Mouse (Mus musculus) CH12F3 (cell line): ENCODE measurements around the gene Atf4.

Experiments used
- in situ Hi-C: fragments of 300-500 bp; cut with MboI; formaldehyde crosslinking; loops from 2 replicates; pipeline ENCODE4 v1.14.3; 2020; ENCODE audit warnings: low sequenced_read_pairs

The Atf4 gene

DNA sequence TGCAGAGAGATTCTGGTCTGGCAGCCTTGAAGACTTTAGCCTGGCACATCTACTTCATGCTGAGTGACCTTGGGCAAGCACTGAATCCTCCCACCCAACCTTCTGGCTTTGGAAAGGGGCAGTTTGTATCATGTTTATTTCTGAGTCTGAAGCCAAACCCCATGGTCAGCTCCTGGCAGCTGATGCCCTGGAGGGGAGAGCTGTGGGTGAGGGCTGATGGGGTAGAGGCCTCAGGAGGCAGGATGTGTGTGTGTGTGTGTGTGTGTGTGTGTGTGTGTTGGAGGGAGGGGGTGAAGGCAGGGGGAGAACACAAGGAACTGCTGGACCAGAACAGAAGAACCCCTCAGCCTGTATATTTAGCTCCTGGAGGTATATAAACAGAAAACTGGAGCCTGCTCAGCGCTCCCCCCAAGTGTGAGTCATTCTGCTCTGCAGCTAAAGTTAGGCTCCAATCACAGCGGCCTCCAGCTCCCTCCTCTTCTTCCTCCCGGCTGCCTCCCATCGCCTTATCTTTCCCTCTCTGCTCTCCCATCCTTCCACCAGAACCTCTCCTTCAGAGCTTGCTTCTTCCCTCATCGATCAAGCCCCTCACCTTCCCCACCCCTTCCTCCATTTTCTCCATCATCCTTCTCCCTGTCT is 23.3 kb downstream of the Atf4 start:
- in situ Hi-C loops = no loop called here

DNA sequence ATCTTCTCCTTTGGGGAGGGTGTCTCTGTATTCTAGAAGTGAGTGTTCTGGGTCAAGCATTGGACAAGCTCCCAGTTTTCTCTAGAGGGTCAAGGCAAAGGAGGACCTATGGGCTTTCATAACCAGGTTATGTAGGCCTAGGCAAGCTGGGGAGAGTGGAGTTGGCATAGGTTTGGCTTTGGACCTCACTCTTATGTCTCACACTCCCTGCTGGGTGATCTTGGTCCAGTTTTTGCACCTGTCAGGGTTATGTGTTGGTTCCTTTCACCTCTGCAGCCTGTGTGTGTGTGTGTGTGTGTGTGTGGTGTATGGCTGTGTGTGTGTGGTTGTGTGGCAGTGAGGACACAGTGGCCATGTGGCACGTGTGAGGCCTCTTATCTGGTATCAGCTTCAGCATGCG is 24.1 kb downstream of the Atf4 start:
- in situ Hi-C loops = no loop called here

DNA sequence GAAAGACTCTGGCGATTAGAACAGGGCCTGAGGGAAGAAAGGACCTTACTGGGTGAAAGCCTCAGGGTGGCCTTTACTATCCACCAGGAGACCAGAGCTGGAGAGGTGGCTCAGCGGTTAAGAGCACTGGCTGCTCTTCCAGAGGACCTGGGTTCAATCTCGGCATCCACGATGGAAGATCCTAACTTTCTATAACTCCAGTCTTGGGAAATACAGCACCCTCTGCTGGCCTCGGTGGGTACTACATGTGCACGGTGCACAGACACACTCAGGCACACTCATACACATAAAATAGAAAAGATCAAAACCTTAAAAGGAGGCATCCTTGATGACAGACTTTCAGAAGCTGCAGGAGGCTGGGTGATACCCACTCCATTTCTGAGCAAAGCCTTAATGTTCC is 25.7 kb downstream of the Atf4 start:
- in situ Hi-C loops = no loop called here

DNA sequence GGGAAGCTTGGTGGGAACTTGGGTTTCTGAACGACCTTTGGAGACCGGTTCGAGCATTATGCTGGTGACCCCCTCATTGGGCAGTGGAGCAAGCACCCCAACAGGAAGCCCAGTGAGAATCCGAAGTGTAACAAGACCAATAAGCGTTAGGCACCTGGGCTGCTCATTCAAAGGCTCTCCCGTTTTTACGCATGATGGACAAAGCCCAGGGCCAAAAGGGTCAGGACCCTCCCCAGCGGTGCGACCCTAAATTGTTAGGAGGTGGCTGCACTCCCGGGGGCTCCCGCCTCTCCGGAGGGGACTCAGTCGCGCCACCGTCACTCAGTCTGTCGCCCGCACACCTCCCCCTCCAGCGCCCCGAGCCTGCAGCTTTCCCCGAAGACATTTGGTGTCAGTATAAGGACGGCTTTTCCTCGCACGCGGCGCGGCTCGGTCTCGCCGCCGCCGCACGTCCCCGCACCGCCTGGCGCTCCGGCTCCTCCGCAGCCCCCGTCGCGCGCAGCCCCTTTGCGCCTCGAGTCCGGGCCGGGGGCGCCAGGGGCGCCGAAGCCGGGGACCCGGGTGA is 31.9 kb downstream of the Atf4 start, which contains the start of gene Cacna1i:
Gene Cacna1i, plus strand, starts transcription at position 388 of the 565 bp plus-strand sequence.
- in situ Hi-C loops = no loop called here

DNA sequence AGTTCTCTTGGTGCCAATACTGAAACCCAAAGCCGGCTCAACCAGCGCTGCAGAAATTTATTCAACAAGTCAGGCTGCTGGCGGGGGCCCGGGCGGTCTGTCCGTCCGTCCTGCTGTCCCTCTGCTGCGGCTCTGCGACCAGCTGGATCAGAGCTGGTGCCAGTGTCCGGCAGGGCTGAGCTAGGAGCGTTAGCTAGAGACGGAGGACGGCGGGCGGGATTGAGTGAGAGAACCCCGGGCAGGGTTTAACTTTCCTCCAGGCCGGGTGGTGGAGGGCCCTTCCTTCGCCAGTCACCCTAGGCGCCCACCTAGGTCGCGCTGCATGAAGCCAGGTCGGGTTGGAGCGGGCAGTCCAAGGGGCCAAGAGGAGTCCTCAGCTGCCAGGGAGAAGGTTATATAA is 33.1 kb downstream of the Atf4 start:
- in situ Hi-C loops = no loop called here

DNA sequence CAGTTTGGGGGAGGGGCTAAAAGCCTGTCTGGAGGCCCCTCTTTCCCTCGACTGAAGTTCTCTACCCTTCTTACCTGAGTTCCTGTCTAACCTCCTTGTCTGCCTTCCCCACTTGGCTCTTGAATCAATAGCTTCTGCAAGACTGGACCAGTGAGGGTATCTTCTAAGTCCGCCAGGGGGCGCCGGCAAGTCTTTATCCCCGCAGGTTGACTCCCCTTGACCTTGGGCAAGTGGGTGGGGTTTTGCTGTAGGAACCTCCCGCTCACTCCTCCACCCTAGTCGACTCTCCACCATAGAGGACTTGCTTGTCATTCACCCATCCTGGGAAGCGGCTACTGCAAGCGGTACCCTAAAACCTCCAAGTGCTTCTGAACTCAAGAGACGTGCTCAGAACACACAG is 34.5 kb downstream of the Atf4 start:
- in situ Hi-C loops = no loop called here

DNA sequence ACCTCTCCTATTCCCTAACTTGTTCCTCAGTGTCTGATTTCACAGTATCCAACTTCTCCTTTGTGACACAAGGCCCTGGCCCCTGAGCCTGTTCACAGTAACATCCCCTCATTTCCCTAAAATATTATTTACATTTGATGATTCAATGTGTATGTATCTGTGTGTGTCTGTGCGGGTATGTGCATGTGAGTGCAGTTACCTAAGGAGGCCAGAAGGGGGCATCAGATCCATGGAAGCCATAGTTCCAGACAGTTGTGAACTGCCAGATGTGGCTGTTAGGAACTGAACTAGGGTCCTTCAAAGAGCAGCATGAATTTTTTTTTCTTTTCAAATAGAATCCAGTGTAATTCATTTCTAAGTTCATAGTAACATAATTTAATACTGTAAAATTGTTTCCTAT is 42.2 kb downstream of the Atf4 start:
- in situ Hi-C loops = no loop called here

DNA sequence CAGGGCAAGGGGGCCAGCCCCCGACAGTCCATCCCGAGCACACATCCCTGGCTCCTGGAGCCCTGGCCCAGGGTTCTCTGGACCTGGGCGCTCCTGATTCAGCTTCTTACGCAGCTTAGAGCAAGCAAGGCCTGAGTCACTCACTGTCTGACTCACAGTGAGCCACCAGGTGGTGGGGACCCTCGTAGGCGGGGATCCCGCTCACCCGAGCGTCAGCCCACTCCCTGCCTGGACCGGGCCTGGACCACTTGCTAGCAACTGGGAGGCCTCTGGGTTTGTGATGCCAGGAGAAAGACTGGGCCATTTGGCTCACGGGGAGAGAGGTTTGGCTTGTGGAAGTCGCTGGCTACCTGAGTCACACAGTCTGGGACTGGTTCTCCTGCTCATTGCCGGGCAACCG is 48.8 kb downstream of the Atf4 start:
- in situ Hi-C loops = no loop called here

DNA sequence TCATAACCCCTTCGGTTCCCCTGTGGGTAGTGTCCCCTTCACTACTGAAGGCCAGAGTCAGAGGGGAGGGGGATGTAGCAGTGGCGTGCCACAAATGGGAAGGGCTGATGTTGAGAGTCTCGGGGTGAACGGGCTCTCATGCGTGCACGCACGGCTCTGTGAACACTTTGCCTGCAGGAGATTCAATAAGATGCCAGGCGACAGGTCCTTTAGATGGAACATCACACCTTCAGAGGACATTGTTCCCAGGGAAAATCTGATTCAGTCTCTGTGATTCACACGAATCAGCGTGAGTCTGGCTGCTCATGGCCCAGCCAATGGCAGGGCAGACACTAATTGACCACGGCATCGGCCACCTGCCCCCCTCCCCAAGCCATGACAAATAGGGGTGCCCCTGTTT is 49.2 kb downstream of the Atf4 start:
- in situ Hi-C loops = no loop called here

DNA sequence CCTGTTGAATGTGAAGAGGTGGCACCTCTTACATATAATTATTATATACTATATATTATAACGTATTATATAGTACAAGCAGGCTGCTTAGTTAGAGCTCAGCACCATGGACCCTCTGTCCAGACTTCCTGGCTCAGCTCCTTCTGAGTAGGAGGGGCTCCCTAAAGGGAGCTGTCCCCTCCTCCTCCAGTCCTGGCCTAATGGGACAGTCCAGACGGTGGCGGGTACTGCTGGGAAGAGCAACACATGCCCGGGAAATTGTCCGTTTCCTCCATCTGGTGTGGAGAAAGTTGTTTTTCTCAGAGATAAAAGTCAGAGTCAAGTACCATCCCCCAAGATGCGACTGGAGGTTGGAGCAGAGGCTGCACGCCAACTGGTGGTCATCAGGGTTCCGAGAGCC is 51.2 kb downstream of the Atf4 start:
- in situ Hi-C loops = no loop called here
